Mouse (Mus musculus) limb, embryonic 13.5 days (tissue): ENCODE results near the gene Lrrc39. TPM values are rescaled to one million over a fixed set of nuclear protein-coding genes. Genes with fewer than 3 reads are reported as not detected.
"Not testable (repeated sequence)": the region's sequence is repeated elsewhere in the genome, so short reads cannot be mapped to it uniquely, and the experiment has no call there.

Experiments used
- ATAC-seq: fragments of 200-750 bp; cut with Nextera tagmentation; 2 replicates; pipeline ENCODE4 v1.8.0; 2017; ENCODE audit warnings: low read depth, moderate number of reproducible peaks, moderate TSS enrichment; ENCODE audit not compliant: low FRiP score
- H3K27ac ChIP-seq: fragments of 300-500 bp; sonication (generic); 2 replicates; pipeline ENCODE4 v1.5.1; 2015; ENCODE audit warnings: inconsistent platforms, mild to moderate bottlenecking, moderate library complexity
- H3K27me3 ChIP-seq: fragments of 300-500 bp; sonication (generic); 2 replicates; pipeline ENCODE4 v1.6.1; 2015; ENCODE audit warnings: mild to moderate bottlenecking, inconsistent platforms
- H3K36me3 ChIP-seq: fragments of 300-500 bp; sonication (generic); 2 replicates; pipeline ENCODE4 v1.6.1; 2015; ENCODE audit warnings: inconsistent platforms, mild to moderate bottlenecking, moderate library complexity
- H3K4me1 ChIP-seq: fragments of 300-500 bp; sonication (generic); 2 replicates; pipeline ENCODE4 v1.6.1; 2015; ENCODE audit warnings: inconsistent platforms
- H3K4me2 ChIP-seq: fragments of 300-500 bp; sonication (generic); replicated peaks from 2 replicates; pipeline ENCODE4 v1.6.1; 2015; ENCODE audit warnings: inconsistent platforms, mild to moderate bottlenecking, moderate library complexity
- H3K4me3 ChIP-seq: fragments of 300-500 bp; sonication (generic); 2 replicates; pipeline ENCODE4 v1.5.1; 2015; ENCODE audit warnings: moderate library complexity, mild to moderate bottlenecking, inconsistent platforms
- H3K9ac ChIP-seq: fragments of 300-500 bp; sonication (generic); 2 replicates; pipeline ENCODE4 v1.6.1; 2015; ENCODE audit warnings: mild to moderate bottlenecking, inconsistent platforms
- H3K9me3 ChIP-seq: fragments of 300-500 bp; sonication (generic); 2 replicates; pipeline ENCODE4 v1.6.1; 2016; ENCODE audit warnings: inconsistent platforms
- WGBS: fragments of 180-500 bp; shearing (Covaris S2); methylation state at CpG from one replicate; pipeline ENCODE4 v1.1.7; 2015; 5-methylcytosine and 5-hydroxymethylcytosine counted together
- polyA plus RNA-seq: library from polyadenylated mRNA; unstranded; fragments of >200 nt; fragmentation: Nextera tagmentation; extraction: Ambion mirVana; gene quantifications from 2 replicates; pipeline ENCODE4 v1.2.1, GENCODE M21; 2015

Lrrc39 gene
- polyA plus RNA-seq = 0.84 and 0.87 TPM in 2 replicates

- H3K4me3 ChIP-seq = no peak within 1 kb of the TSS
- no peak for ATAC-seq
- H3K36me3 ChIP-seq = no peaks in the 10 kb centered on the region
- no peak within 1 kb of the TSS for H3K27ac ChIP-seq
- H3K4me2 ChIP-seq = no peak within 1 kb of the TSS; the same call in 1 of the 2 replicates
- H3K9ac ChIP-seq = no peak within 1 kb of the TSS
- H3K4me1 ChIP-seq = no peaks in the 10 kb centered on the region
- H3K9me3 ChIP-seq = peaks cover 6% of the 10 kb centered on the region; the same call in 1 of the 2 replicates
- no peaks in the 10 kb centered on the region for H3K27me3 ChIP-seq
- WGBS = 77% methylated on average over 7 of the region's 7 CpGs
Measured at GRCm38 (mm10) chr3:116562408-116563094, at the start of gene Lrrc39. TSS of gene Lrrc39 (plus strand) at chr3:116562973.

DNA sequence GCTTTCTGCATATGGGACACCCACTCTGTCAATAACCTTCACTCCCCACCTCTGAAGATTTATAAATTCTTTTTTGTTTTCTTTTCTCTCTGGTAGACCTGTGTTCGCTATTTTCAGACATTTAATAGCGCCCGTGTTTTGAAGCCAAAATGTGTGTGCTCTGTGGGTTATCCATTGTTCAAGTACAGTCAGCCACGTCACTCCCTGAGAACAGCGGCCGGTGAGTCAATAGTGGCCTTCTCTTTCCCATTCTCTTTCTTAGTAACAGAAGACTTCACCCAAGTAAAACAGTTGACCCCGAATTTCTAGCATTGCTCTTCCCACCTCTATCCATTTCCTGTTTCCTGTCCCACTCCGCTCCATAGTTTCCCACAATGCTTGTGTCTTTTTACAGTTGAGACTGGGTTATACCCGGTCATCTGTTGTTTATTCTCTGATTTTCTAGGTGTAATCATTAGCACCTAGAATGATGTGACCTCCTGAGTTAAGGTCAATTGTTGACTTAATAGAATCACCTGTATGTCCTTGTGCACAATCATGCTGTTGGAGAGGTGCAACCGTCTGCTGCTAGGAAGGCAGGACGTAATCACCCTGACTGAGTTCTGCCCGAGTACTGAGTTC is 42.5 kb upstream of the Lrrc39 start:
- peaks cover 17% of the 10 kb centered on the region for H3K36me3 ChIP-seq
- 85% methylated on average over 12 of the region's 12 CpGs for WGBS
- no peak overlapping the region for H3K27ac ChIP-seq
- no peaks in the 10 kb centered on the region for H3K4me1 ChIP-seq
- no peaks in the 10 kb centered on the region for H3K27me3 ChIP-seq
- no peak overlapping the region for H3K4me2 ChIP-seq
- no peaks in the 10 kb centered on the region for H3K9me3 ChIP-seq
- H3K4me3 ChIP-seq = no peak overlapping the region
- ATAC-seq = no peak
- H3K9ac ChIP-seq = no peak overlapping the region

- Histone ChIP-seq H3K9ac (no peak overlapping the region), H3K27me3 (no peaks in the 10 kb centered on the region), H3K9me3 (no peaks in the 10 kb centered on the region), H3K27ac (no peak overlapping the region), H3K36me3 (peaks cover 25% of the 10 kb centered on the region), H3K4me3 (no peak overlapping the region), H3K4me2 (no peak overlapping the region), H3K4me1 (no peaks in the 10 kb centered on the region)
- ATAC-seq = no peak
- WGBS = 57% methylated on average over 5 of the region's 5 CpGs
Measured at GRCm38 (mm10) chr3:116529741-116530140, 33.0 kb upstream of the Lrrc39 start.

- Histone ChIP-seq H3K36me3 (peaks cover 31% of the 10 kb centered on the region), H3K4me1 (no peaks in the 10 kb centered on the region), H3K27me3 (no peaks in the 10 kb centered on the region), H3K4me3 (no peak overlapping the region), H3K9ac (no peak overlapping the region), H3K27ac (no peak overlapping the region), H3K4me2 (no peak overlapping the region), H3K9me3 (no peaks in the 10 kb centered on the region)
- 79% methylated on average over 4 of the region's 4 CpGs for WGBS
- no peak for ATAC-seq
Measured at GRCm38 (mm10) chr3:116530826-116531225, 31.9 kb upstream of the Lrrc39 start.

DNA sequence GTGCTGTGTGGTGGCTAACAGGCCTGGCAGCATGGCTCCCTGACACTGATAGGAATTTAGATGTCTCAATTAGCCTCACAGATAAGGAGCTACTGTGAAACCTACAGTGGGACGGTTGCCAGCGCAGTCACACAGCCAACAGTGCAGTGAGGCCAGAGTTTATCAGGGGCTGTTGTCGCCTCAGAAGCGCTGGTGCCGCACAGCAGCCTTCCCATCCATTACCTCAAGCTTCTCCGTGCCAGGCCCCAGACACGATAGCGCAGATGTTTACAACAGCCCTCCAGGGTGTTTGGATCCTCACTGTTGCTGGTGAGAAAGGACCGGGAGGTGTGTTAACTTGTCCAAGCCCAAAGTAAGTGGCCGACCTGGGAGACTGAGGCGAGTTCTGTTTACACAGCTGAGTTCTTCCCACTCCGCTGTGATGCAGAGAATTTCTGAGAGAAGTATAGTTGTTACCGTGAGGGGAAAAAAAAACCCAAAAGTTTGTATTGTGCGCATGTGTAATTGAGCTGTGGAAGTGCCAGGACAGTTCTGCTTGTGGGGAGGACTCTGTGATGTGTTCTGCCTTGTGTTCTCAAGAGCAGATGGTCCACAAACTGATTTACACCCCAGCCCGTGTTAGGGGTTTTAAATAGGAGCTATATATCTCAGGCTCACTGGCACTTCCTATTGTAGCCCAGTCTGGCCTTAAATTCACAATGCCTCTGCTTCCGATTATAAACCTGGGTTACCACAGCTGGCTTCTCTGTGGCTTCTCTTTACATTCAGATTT is 26.2 kb upstream of the Lrrc39 start:
- no peak overlapping the region for H3K27ac ChIP-seq
- H3K9me3 ChIP-seq = no peaks in the 10 kb centered on the region
- H3K9ac ChIP-seq = no peak overlapping the region
- no peak for ATAC-seq
- H3K4me1 ChIP-seq = peaks cover 3% of the 10 kb centered on the region; the same call in 1 of the 2 replicates
- no peak overlapping the region for H3K4me3 ChIP-seq
- H3K36me3 ChIP-seq = peaks cover 75% of the 10 kb centered on the region
- 38% methylated on average over 16 of the region's 16 CpGs for WGBS
- no peak overlapping the region for H3K4me2 ChIP-seq
- no peaks in the 10 kb centered on the region for H3K27me3 ChIP-seq

GRCm38 (mm10) chr3:116537200-116537573 is 25.6 kb upstream of the Lrrc39 start:
- ATAC-seq = no peak
- 54% methylated on average over 6 of the region's 6 CpGs for WGBS

GRCm38 (mm10) chr3:116542070-116542469 is 20.7 kb upstream of the Lrrc39 start:
- WGBS = 56% methylated on average over 2 of the region's 2 CpGs
- H3K9me3 ChIP-seq = no peaks in the 10 kb centered on the region
- ATAC-seq = no peak
- no peak overlapping the region for H3K4me2 ChIP-seq
- no peak overlapping the region for H3K27ac ChIP-seq
- no peaks in the 10 kb centered on the region for H3K4me1 ChIP-seq
- no peak overlapping the region for H3K9ac ChIP-seq
- H3K36me3 ChIP-seq = peaks cover 74% of the 10 kb centered on the region
- H3K27me3 ChIP-seq = no peaks in the 10 kb centered on the region
- no peak overlapping the region for H3K4me3 ChIP-seq

More at GRCm38 (mm10) chr3:116537200-116537573, 25.6 kb upstream of the Lrrc39 start:
- Histone ChIP-seq H3K4me2 (no peak overlapping the region), H3K27ac (no peak overlapping the region), H3K4me1 (peaks cover 3% of the 10 kb centered on the region; the same call in 1 of the 2 replicates), H3K9ac (no peak overlapping the region), H3K4me3 (no peak overlapping the region), H3K9me3 (no peaks in the 10 kb centered on the region), H3K27me3 (no peaks in the 10 kb centered on the region), H3K36me3 (peaks cover 81% of the 10 kb centered on the region)

- H3K27me3 ChIP-seq = no peaks in the 10 kb centered on the region
- peak overlapping the region; percentile 4; the same call in 1 of the 2 replicates for H3K9ac ChIP-seq
- no peaks in the 10 kb centered on the region for H3K4me1 ChIP-seq
- peaks cover 74% of the 10 kb centered on the region for H3K36me3 ChIP-seq
- H3K9me3 ChIP-seq = no peaks in the 10 kb centered on the region
- no peak for ATAC-seq
- H3K27ac ChIP-seq = no peak overlapping the region
- no peak overlapping the region for H3K4me3 ChIP-seq
- 61% methylated on average over 3 of the region's 3 CpGs for WGBS
- H3K4me2 ChIP-seq = no peak overlapping the region
Measured at GRCm38 (mm10) chr3:116542532-116542931, 20.2 kb upstream of the Lrrc39 start.

- Histone ChIP-seq H3K4me1 (no peaks in the 10 kb centered on the region), H3K27me3 (no peaks in the 10 kb centered on the region), H3K4me3 (no peak overlapping the region), H3K9me3 (no peaks in the 10 kb centered on the region), H3K9ac (no peak overlapping the region), H3K4me2 (no peak overlapping the region), H3K27ac (no peak overlapping the region), H3K36me3 (peaks cover 51% of the 10 kb centered on the region)
- WGBS = 92% methylated on average over 5 of the region's 5 CpGs
- no peak for ATAC-seq
Measured at GRCm38 (mm10) chr3:116547430-116547829, 15.3 kb upstream of the Lrrc39 start.

DNA sequence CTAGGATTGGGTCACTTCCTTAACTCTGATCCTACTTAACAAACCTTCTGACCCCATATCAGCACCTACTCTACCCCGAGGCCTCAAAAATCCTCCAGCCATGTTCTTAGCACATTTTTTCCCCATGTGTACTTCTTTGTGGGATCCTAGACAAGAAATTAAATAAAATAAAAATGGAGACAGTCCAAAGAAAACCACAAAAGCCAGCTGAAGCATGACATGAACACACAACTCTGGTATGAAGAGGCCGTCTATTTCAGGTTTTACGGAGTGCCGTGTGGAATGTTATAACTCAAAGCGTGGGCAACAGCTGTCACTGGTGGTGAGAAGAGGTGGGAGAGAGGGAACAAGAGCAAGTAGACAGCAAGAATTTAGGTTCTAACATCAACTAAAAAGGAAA is 11.4 kb upstream of the Lrrc39 start:
- ATAC-seq = no peak
- Histone ChIP-seq H3K27ac (no peak overlapping the region), H3K4me3 (no peak overlapping the region), H3K4me2 (no peak overlapping the region), H3K4me1 (no peaks in the 10 kb centered on the region), H3K36me3 (peaks cover 29% of the 10 kb centered on the region), H3K27me3 (no peaks in the 10 kb centered on the region), H3K9ac (no peak overlapping the region), H3K9me3 (no peaks in the 10 kb centered on the region)
- WGBS = 79% methylated on average over 5 of the region's 5 CpGs

- H3K27ac ChIP-seq, H3K9me3 ChIP-seq, H3K4me3 ChIP-seq, ATAC-seq, H3K4me2 ChIP-seq, H3K9ac ChIP-seq, H3K27me3 ChIP-seq, H3K36me3 ChIP-seq, H3K4me1 ChIP-seq: not testable (repeated sequence)
- WGBS = 92% methylated on average over 14 of the region's 14 CpGs
Measured at GRCm38 (mm10) chr3:116561315-116561714, 1.5 kb upstream of the Lrrc39 start.

DNA sequence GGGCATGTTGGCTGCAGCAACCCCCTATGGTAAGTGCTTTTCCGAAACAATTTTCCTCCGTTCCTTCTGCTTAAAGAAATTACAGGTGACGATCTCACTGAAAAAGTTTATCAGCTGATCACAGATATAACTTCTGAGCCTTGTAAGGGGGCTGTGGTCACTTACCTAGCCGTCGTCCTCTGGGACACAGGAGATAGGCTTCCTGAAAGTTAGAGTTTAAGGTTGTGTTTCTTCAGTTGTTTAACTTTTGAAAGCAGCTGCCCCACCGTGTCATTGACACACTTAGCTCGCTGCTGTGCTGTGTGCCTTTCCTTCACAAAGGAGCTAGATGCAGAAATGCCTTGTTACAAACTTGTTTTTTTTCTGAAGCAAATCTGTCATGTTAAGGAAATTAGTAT is 321 bp downstream of the Lrrc39 start:
- Histone ChIP-seq H3K27me3 (no peaks in the 10 kb centered on the region), H3K4me2 (no peak overlapping the region; the same call in 1 of the 2 replicates), H3K9ac (no peak overlapping the region), H3K9me3 (peaks cover 6% of the 10 kb centered on the region; the same call in 1 of the 2 replicates), H3K4me3 (no peak overlapping the region), H3K4me1 (no peaks in the 10 kb centered on the region), H3K27ac (no peak overlapping the region), H3K36me3 (no peaks in the 10 kb centered on the region)
- 80% methylated on average over 7 of the region's 7 CpGs for WGBS
- no peak for ATAC-seq
